ENCODE assay signal across 27 mouse cellular contexts in the genomic region with DNA sequence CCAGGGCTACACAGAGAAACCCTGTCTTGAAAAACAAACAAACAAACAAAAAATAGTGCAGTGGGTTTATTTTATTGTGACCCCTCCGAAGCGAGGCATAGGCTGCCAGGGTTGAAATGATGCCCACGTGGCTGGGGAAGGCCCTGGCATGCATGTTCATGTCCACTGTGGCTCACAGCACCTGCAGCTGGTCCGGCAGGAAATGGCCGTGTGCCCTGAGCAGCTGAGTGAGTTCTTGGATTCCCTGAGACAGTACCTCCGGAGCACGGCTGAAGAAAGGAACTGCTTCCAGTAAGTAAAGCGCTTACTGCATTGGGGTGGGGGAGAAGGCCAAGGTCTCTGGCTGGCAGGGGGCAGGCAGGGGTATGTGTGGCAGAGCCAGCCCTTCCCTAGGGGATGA. TPM values are rescaled to one million over a fixed set of nuclear protein-coding genes. Genes with fewer than 3 reads are reported as not detected.
"Had no signal": no experiment of that assay in that cellular context is flagged by ENCODE, and none has a peak within 500 bp of the region (broad histone marks: within the 10 kb centered on the region; RNA-seq: fewer than 3 reads in every experiment).

No protein-coding gene starts in this region.

- H3K4me1 ChIP-seq: liver, embryonic 15.5 days; megakaryocyte, embryonic 14.5 days had no signal

- DNase-seq: liver, postnatal 0 days; lung, adult 2 months; lung, postnatal 14 days; lung, postnatal 36 days; midbrain, embryonic 14.5 days; retina, postnatal 1 day; right cerebral cortex, adult 18-20 months; right cerebral cortex, postnatal 25 days; right cerebral cortex, postnatal 4 days; spleen, adult 18-20 months; thymus, adult 18-20 months; thymus, postnatal 25 days; thymus, postnatal 4 days had no signal

- H3K36me3 ChIP-seq: liver, embryonic 15.5 days; lung, embryonic 15.5 days; neural tube, embryonic 13.5 days; neural tube, embryonic 15.5 days had no signal

- H3K4me2 ChIP-seq: liver, embryonic 15.5 days; lung, embryonic 15.5 days; midbrain, embryonic 12.5 days; neural tube, embryonic 13.5 days; neural tube, embryonic 15.5 days had no signal

- H3K4me3 ChIP-seq: liver, embryonic 15.5 days; lung, embryonic 15.5 days; megakaryocyte, embryonic 14.5 days; midbrain, embryonic 12.5 days; neural tube, embryonic 13.5 days; neural tube, embryonic 15.5 days had no signal

- H3K27ac ChIP-seq: liver, embryonic 15.5 days; lung, embryonic 15.5 days; macrophage; midbrain, embryonic 12.5 days; neural tube, embryonic 13.5 days; neural tube, embryonic 15.5 days had no signal

RNA-seq across cellular contexts. Expression of a gene that starts 21.6 kb away (rescaled TPM):
- total RNA-seq: megakaryocyte progenitor cell, adult 5-6 weeks; monocyte, adult 5-6 weeks had no signal
- polyA plus RNA-seq: liver, embryonic 15.5 days; liver, postnatal 0 days; macrophage had no signal

RNA-seq across cellular contexts. Expression of a gene that starts 33.4 kb away (rescaled TPM):
- total RNA-seq: megakaryocyte progenitor cell, adult 5-6 weeks; monocyte, adult 5-6 weeks had no signal
- polyA plus RNA-seq: liver, embryonic 15.5 days; liver, postnatal 0 days; lung, embryonic 15.5 days; lung, postnatal 0 days; macrophage; midbrain, embryonic 14.5 days; midbrain, embryonic 16.5 days; neural tube, embryonic 11.5 days; neural tube, embryonic 13.5 days; neural tube, embryonic 15.5 days; stomach, embryonic 14.5 days; stomach, embryonic 16.5 days had no signal

RNA-seq across cellular contexts. Expression of a gene that starts 34.2 kb away (rescaled TPM):
- polyA plus RNA-seq: midbrain, embryonic 14.5 days; neural tube, embryonic 13.5 days had no signal
